In genomic region chr11:69443328-69443727, GRCm38 (mm10) we compare ENCODE assay signal across 12 mouse cellular contexts. TPM values are rescaled to one million over a fixed set of nuclear protein-coding genes. Genes with fewer than 3 reads are reported as not detected.
DNase-seq lines count a peak whose midpoint lies in the region; TF ChIP-seq lines count a peak whose summit lies in the region.
"Had no signal": no experiment of that assay in that cellular context is flagged by ENCODE, and none has a peak within 500 bp of the region (broad histone marks: within the 10 kb centered on the region; RNA-seq: fewer than 3 reads in every experiment).

No protein-coding gene starts in this region.

- no peaks in the 10 kb centered on the region for H3K27me3 ChIP-seq in ES-Bruce4 (ENCODE audit: control insufficient read depth, insufficient read depth, low read length, poor library complexity, severe bottlenecking)
- H3K27me3 ChIP-seq: embryonic facial prominence, embryonic 13.5 days; midbrain, embryonic 13.5 days had no signal

- 9% methylated on average over 5 of the region's 5 CpGs for WGBS in lung, adult 2 months

- 0 out of 2 replicates have a peak, but pooled peaks have one; percentile 25 for TF ChIP-seq EP300 in ES-Bruce4 (IDR thresholded peaks at IDR 0.05; ENCODE audit: insufficient read depth, low read depth, low read length)

- H3K27ac ChIP-seq in ES-Bruce4 (ENCODE audit: insufficient read depth, low read length) = no peak overlapping the region
- H3K27ac ChIP-seq: limb, embryonic 10.5 days; midbrain, embryonic 13.5 days had no signal

- H3K4me1 ChIP-seq in ES-Bruce4 (ENCODE audit: control insufficient read depth, insufficient read depth, low read length) = no peaks in the 10 kb centered on the region
- H3K4me1 ChIP-seq in lung, adult 2 months (ENCODE audit: control insufficient read depth, insufficient read depth, low read length) = peaks cover 7% of the 10 kb centered on the region; the same call in 1 of the 2 replicates
- H3K4me1 ChIP-seq: embryonic facial prominence, embryonic 13.5 days had no signal

- H3K4me3 ChIP-seq in ES-Bruce4 (ENCODE audit: low read depth, low read length) = no peak overlapping the region
- no peak overlapping the region for H3K4me3 ChIP-seq in lung, adult 2 months (replicated peaks; ENCODE audit: extremely low read depth, low read depth, low read length)
- H3K4me3 ChIP-seq: embryonic facial prominence, embryonic 13.5 days; limb, embryonic 10.5 days; midbrain, embryonic 13.5 days had no signal

- H3K9me3 ChIP-seq in ES-Bruce4 (replicated peaks; ENCODE audit: control insufficient read depth, insufficient read depth, low read length, poor library complexity, severe bottlenecking) = no peaks in the 10 kb centered on the region
- H3K9me3 ChIP-seq: embryonic facial prominence, embryonic 13.5 days; limb, embryonic 10.5 days; midbrain, embryonic 13.5 days had no signal

- no peak for TF ChIP-seq CTCF in ES-Bruce4 (IDR thresholded peaks at IDR 0.05; ENCODE audit: low read depth, low read length)
- TF ChIP-seq CTCF in lung, adult 2 months (IDR thresholded peaks at IDR 0.05; ENCODE audit: insufficient read depth, low read length) = no peak

- no peak overlapping the region for H3K9ac ChIP-seq in ES-Bruce4 (ENCODE audit: low read depth, poor library complexity, severe bottlenecking)
- H3K9ac ChIP-seq: embryonic facial prominence, embryonic 13.5 days; midbrain, embryonic 13.5 days had no signal

- TF ChIP-seq POLR2A in ES-Bruce4 (IDR thresholded peaks at IDR 0.05; ENCODE audit: insufficient read depth, low read length) = no peak
- TF ChIP-seq POLR2A in lung, adult 2 months (IDR thresholded peaks at IDR 0.05; ENCODE audit: borderline replicate concordance, extremely low read depth, low read depth, low read length) = no peak

- DNase-seq in 3T3-L1 (ENCODE audit: low read depth, low spot score) = peak; percentile 89
- peak; percentile 24 for DNase-seq in gonadal fat pad, adult 2 months (ENCODE audit: low read depth)
- peak; percentile 36 for DNase-seq in lung, adult 2 months
- no peak for DNase-seq in cerebellum, adult 11-12 months
- no peak for DNase-seq in layer of hippocampus, adult 9-11 months
- DNase-seq in neural tube, embryonic 10.5 days (ENCODE audit: extremely low spot score, low spot score) = no peak
- no peak for DNase-seq in cerebellum, postnatal 14 days
- DNase-seq: right cerebral cortex, adult 18-20 months had no signal

- no peaks in the 10 kb centered on the region for H3K36me3 ChIP-seq in ES-Bruce4 (ENCODE audit: control insufficient read depth, insufficient read depth, low read length, poor library complexity, severe bottlenecking)
- H3K36me3 ChIP-seq: embryonic facial prominence, embryonic 13.5 days; limb, embryonic 10.5 days; midbrain, embryonic 13.5 days had no signal

RNA-seq across cellular contexts. Expression of gene Kdm6b, which starts 29.9 kb away (rescaled TPM):
- 23.3 and 28.4 TPM in 2 replicates for polyA plus RNA-seq in ES-Bruce4 (2011; ENCODE audit: insufficient read depth, insufficient read length, low read depth, missing spikeins)
- polyA plus RNA-seq in gonadal fat pad, adult 2 months (2012; rRNA removed) = 7.3 and 17.3 TPM in 2 replicates
- 19.4 and 21.0 TPM in 2 replicates for polyA plus RNA-seq in lung, adult 2 months (2012; rRNA removed)

RNA-seq across cellular contexts. Expression of gene Tmem88, which starts 45.3 kb away (rescaled TPM):
- 15.7 and 16.6 TPM in 2 replicates for polyA plus RNA-seq in ES-Bruce4 (2011; ENCODE audit: insufficient read depth, insufficient read length, low read depth, missing spikeins)
- polyA plus RNA-seq in gonadal fat pad, adult 2 months (2012; rRNA removed) = 26.1 and 39.5 TPM in 2 replicates
- 37.8 and 63.1 TPM in 2 replicates for polyA plus RNA-seq in lung, adult 2 months (2012; rRNA removed)

RNA-seq across cellular contexts. Expression of gene Cyb5d1, which starts 47.9 kb away (rescaled TPM):
- 21.1 and 21.5 TPM in 2 replicates for polyA plus RNA-seq in ES-Bruce4 (2011; ENCODE audit: insufficient read depth, insufficient read length, low read depth, missing spikeins)
- polyA plus RNA-seq in gonadal fat pad, adult 2 months (2012; rRNA removed) = 31.8 and 36.2 TPM in 2 replicates
- polyA plus RNA-seq in lung, adult 2 months (2012; rRNA removed) = 21.9 and 24.7 TPM in 2 replicates

RNA-seq across cellular contexts. Expression of gene Naa38, which starts 48.0 kb away (rescaled TPM):
- polyA plus RNA-seq in ES-Bruce4 (2011; ENCODE audit: insufficient read depth, insufficient read length, low read depth, missing spikeins) = 77.9 and 94.0 TPM in 2 replicates
- polyA plus RNA-seq in gonadal fat pad, adult 2 months (2012; rRNA removed) = 195 and 269 TPM in 2 replicates
- 129 and 141 TPM in 2 replicates for polyA plus RNA-seq in lung, adult 2 months (2012; rRNA removed)

Comparison
In these comparisons a context has a peak if more than half of its experiments do, and no peak if none do; other contexts are left out.
1. DNase-seq: peak in 3T3-L1 (single experiment), gonadal fat pad, adult 2 months (single experiment) and lung, adult 2 months (single experiment); none in cerebellum, adult 11-12 months (single experiment), layer of hippocampus, adult 9-11 months (single experiment), neural tube, embryonic 10.5 days (single experiment) and cerebellum, postnatal 14 days (0 of 2).